Mouse (Mus musculus): ENCODE data around the gene Utp4. TPM values are rescaled to one million over a fixed set of nuclear protein-coding genes. Genes with fewer than 3 reads are reported as not detected.
A peak's percentile ranks its signal among the peaks of the same experiment; 100 is the strongest.

The Utp4 gene
- total and polyA plus RNA-seq, 3 experiments = 123 to 218 (median 174) TPM

GRCm38 (mm10) chr8:106936478-106937051 is 43.1 kb downstream of the Utp4 start:
- peak; percentile 60 for DNase-seq (ENCODE audit: low read depth, low spot score)
- peak overlapping the region; percentile 63 to 95 for H3K4me3 ChIP-seq (ENCODE audit: control insufficient read depth in 1 of 2, insufficient read depth in 1 of 2, low read depth in 2 of 2, low read length in 2 of 2)
- H3K36me3 ChIP-seq (ENCODE audit: control insufficient read depth in 1 of 2, insufficient read depth in 2 of 2, low read length in 2 of 2) = peaks cover 0 to 12% of the 10 kb centered on the region in 2 experiments; a peak in 2 of 4 replicates
- H3K27ac ChIP-seq (ENCODE audit: control insufficient read depth, low read depth, low read length) = no peak overlapping the region
- peak overlapping the region; percentile 86 for H3K9ac ChIP-seq (ENCODE audit: control insufficient read depth, low read depth, low read length, poor library complexity, severe bottlenecking)
- TF ChIP-seq USF2 (IDR thresholded peaks at IDR 0.05; ENCODE audit: borderline replicate concordance in 1 of 2, insufficient read depth in 1 of 2, low read depth in 1 of 2, low read length in 2 of 2) (no peak), EP300 (IDR thresholded peaks at IDR 0.05; ENCODE audit: low read depth in 1 of 2, low read length in 2 of 2) (no peak), SMC3 (IDR thresholded peaks at IDR 0.05; ENCODE audit: low read depth, low read length) (no peak), USF1 (IDR thresholded peaks at IDR 0.05; ENCODE audit: low read depth, low read length) (0 out of 2 replicates have a peak, but pooled peaks have one; percentile 38), MXI1 (IDR thresholded peaks at IDR 0.05; ENCODE audit: low read depth, low read length) (peak; percentile 73), POLR2A (IDR thresholded peaks at IDR 0.05; ENCODE audit: control insufficient read depth in 1 of 2, insufficient read depth in 1 of 2, low read depth in 1 of 2, low read length in 2 of 2, poor library complexity in 1 of 2) (no peak), ELF1 (IDR thresholded peaks at IDR 0.05; ENCODE audit: low read depth, low read length) (no peak), GABPA (IDR thresholded peaks at IDR 0.05; ENCODE audit: low read depth, low read length) (no peak), MYC (IDR thresholded peaks at IDR 0.05; ENCODE audit: low read depth, low read length) (no peak), CHD2 (IDR thresholded peaks at IDR 0.05; ENCODE audit: low read length) (no peak), ZKSCAN1 (IDR thresholded peaks at IDR 0.05; ENCODE audit: low read depth, low read length) (no peak), SIN3A (IDR thresholded peaks at IDR 0.05; ENCODE audit: low read length) (no peak), RCOR1 (IDR thresholded peaks at IDR 0.05; ENCODE audit: low read depth, low read length) (0 out of 2 replicates have a peak, but pooled peaks have one; percentile 44), KAT2A (conservative IDR thresholded peaks at IDR 0.05; ENCODE audit: low read depth, low read length) (no peak), TAL1 (IDR thresholded peaks at IDR 0.05; ENCODE audit: low read length) (no peak), BHLHE40 (IDR thresholded peaks at IDR 0.05; ENCODE audit: borderline replicate concordance, low read depth, low read length) (peak; percentile 46; the same call in 1 of the 2 replicates), RAD21 (IDR thresholded peaks at IDR 0.05; ENCODE audit: low read depth, low read length) (no peak), MAFK (IDR thresholded peaks at IDR 0.05; ENCODE audit: borderline replicate concordance, low read depth, low read length) (peak; percentile 29; the same call in 1 of the 2 replicates)
- H3K9me3 ChIP-seq (replicated peaks; ENCODE audit: insufficient read depth, low read length) = no peaks in the 10 kb centered on the region
- H3K79me2 ChIP-seq (ENCODE audit: control insufficient read depth, insufficient read depth, low read length, poor library complexity) = peaks cover 3% of the 10 kb centered on the region
- H3K27me3 ChIP-seq (ENCODE audit: control insufficient read depth in 1 of 2, insufficient read depth in 2 of 2, low read length in 2 of 2) = no peaks in the 10 kb centered on the region
- H3K4me1 ChIP-seq (ENCODE audit: control insufficient read depth in 1 of 2, insufficient read depth in 2 of 2, low read length in 2 of 2) = peaks cover 4 to 11% of the 10 kb centered on the region in 2 experiments; a peak in 2 of 4 replicates

- Histone ChIP-seq H3K79me2 (ENCODE audit: control insufficient read depth, insufficient read depth, low read length, poor library complexity) (peaks cover 3% of the 10 kb centered on the region), H3K36me3 (ENCODE audit: control insufficient read depth in 1 of 2, insufficient read depth in 2 of 2, low read length in 2 of 2) (peaks cover 0 to 12% of the 10 kb centered on the region in 2 experiments; a peak in 2 of 4 replicates), H3K4me3 (ENCODE audit: control insufficient read depth in 1 of 2, insufficient read depth in 1 of 2, low read depth in 2 of 2, low read length in 2 of 2) (peak overlapping the region; percentile 63 to 95), H3K27ac (ENCODE audit: control insufficient read depth, low read depth, low read length) (no peak overlapping the region), H3K9me3 (replicated peaks; ENCODE audit: insufficient read depth, low read length) (no peaks in the 10 kb centered on the region), H3K27me3 (ENCODE audit: control insufficient read depth in 1 of 2, insufficient read depth in 2 of 2, low read length in 2 of 2) (no peaks in the 10 kb centered on the region), H3K9ac (ENCODE audit: control insufficient read depth, low read depth, low read length, poor library complexity, severe bottlenecking) (no peak overlapping the region), H3K4me1 (ENCODE audit: control insufficient read depth in 1 of 2, insufficient read depth in 2 of 2, low read length in 2 of 2) (peaks cover 4 to 11% of the 10 kb centered on the region in 2 experiments; a peak in 2 of 4 replicates)
- DNase-seq (ENCODE audit: low read depth, low spot score) = peak; percentile 20
- TF ChIP-seq POLR2AphosphoS5 (IDR thresholded peaks at IDR 0.05; ENCODE audit: borderline replicate concordance, low read depth, low read length) = no peak
- no peak for TF ChIP-seq EP300 (IDR thresholded peaks at IDR 0.05; ENCODE audit: low read depth in 1 of 2, low read length in 2 of 2)
- TF ChIP-seq MAZ (IDR thresholded peaks at IDR 0.05; ENCODE audit: low read depth, low read length) = no peak
- TF ChIP-seq ZKSCAN1 (IDR thresholded peaks at IDR 0.05; ENCODE audit: low read depth, low read length) = no peak
- TF ChIP-seq USF2 (IDR thresholded peaks at IDR 0.05; ENCODE audit: borderline replicate concordance in 1 of 2, insufficient read depth in 1 of 2, low read depth in 1 of 2, low read length in 2 of 2) = no peak
- no peak; the same call in 1 of the 2 replicates for TF ChIP-seq MAFK (IDR thresholded peaks at IDR 0.05; ENCODE audit: borderline replicate concordance, low read depth, low read length)
- TF ChIP-seq POLR2A (IDR thresholded peaks at IDR 0.05; ENCODE audit: control insufficient read depth in 1 of 2, insufficient read depth in 1 of 2, low read depth in 1 of 2, low read length in 2 of 2, poor library complexity in 1 of 2) = no peak
- no peak for TF ChIP-seq MEF2A (IDR thresholded peaks at IDR 0.05; ENCODE audit: extremely low read depth, insufficient replicate concordance, low read depth, low read length, poor library complexity, severe bottlenecking)
- no peak for TF ChIP-seq POLR2AphosphoS2 (IDR thresholded peaks at IDR 0.05; ENCODE audit: low read length)
- no peak for TF ChIP-seq BHLHE40 (IDR thresholded peaks at IDR 0.05; ENCODE audit: borderline replicate concordance, low read depth, low read length)
- no peak for TF ChIP-seq KAT2A (conservative IDR thresholded peaks at IDR 0.05; ENCODE audit: low read depth, low read length)
- no peak for TF ChIP-seq HCFC1 (IDR thresholded peaks at IDR 0.05; ENCODE audit: low read depth, low read length)
- TF ChIP-seq UBTF (IDR thresholded peaks at IDR 0.05; ENCODE audit: borderline replicate concordance, insufficient read depth, low read depth, low read length) = no peak
These were observed 43.8 kb downstream of the Utp4 start for GRCm38 (mm10) chr8:106937081-106937800.
